Mouse (Mus musculus) cerebellum, adult 11-12 months (tissue): ENCODE data around the gene Fam241b.
"Not testable (repeated sequence)": the region's sequence is repeated elsewhere in the genome, so short reads cannot be mapped to it uniquely, and the experiment has no call there.

Source experiments
- DNase-seq: peaks from one replicate; pipeline ENCODE4 v3.0.0; 2022

Fam241b gene

DNA sequence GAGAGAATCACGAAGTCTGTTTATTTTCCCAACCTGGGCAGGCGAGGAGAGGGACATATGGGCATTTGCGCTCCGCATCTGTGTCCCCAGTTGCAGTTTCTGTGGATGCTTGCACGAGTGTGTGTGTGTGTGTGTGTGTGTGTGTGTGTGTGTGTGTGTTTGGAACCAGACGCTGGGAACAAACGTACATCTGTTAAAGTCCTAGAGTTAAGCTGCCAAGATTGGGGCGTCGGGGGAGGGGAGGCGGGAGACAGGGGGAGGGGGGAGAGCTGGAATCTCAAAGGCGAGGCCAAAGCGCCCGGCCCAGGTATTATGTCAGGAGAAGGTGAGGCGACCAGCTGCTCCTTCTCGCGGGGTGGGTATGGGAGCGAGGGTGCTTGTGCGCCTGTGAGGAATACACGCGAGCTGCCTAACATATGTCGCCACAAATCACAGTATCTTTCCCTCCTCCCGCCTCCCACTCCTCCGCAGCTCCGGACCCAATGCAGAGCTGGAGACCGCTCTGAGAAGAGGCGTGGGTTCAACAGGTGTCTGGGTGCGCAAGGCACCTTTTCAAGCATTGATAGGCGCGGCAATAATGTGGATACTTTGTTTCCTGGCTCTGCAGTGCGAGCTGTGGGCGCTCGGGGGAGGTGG lies 15.3 kb downstream of the Fam241b start:
- DNase-seq = no peak

DNA sequence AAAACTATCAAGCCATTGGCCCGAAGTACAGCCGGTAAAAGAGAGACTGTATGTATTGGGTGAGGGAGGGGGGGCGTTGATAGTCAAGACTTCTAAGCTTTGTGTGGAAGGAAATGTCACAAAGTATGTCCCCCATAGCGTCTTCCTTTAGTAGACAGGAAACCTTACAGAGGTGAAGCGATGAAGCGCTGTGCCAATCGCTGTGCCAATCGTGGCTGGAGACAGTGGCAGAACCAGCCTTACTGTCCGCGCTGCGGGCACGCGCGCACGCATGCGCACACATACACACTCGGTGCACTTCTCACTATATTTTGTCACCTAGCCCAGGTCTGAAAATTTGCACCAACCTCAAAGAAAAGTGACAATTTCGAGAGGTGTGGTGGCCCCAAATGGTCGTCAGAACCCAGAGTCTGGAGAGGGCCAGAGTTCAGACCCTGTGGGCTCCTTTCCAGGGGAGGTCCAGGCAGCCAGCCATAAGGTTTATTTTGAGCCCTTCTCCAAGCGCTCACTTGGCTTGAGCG lies 15.9 kb downstream of the Fam241b start:
- no peak for DNase-seq

GRCm38 (mm10) chr10:62127137-62127536 lies 16.6 kb downstream of the Fam241b start:
- DNase-seq = no peak

DNA sequence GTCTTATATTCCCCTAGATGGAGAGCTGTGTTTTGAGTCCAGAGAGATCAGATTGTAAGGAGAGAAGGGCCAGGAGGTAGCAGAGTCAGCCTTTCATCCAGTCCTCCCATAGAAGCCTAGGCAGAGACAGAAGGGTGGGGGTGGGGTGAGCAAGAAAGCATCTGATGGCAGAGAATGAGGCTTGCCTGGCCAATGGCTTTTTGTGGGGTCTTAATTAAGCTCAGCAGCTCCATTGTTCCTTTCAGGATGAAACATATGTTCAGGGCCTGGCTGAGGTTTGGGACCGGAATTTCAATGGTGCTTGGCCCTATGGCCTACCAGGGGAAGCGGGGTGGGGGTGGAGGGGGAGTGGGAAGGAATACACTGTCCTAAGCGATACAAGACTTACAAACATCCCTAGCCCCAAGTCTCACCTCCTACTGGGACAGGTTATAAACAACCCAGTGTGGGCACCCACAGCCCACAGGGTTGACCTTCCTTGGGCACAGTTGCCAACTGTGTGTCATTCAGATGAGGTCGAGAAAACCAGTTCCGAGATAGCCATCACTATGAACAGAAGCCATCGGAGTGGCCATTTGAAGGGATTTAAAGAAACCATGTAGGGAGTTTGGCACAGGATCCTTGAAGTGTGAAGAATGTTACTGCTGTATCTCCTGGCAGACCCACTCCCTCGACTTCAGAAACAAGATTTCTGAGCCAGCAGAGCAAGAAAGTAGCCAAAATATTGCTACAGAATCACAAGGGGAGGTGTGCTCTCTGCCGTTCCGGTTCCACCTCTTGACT lies 29.7 kb downstream of the Fam241b start:
- DNase-seq = peak; percentile 3

DNA sequence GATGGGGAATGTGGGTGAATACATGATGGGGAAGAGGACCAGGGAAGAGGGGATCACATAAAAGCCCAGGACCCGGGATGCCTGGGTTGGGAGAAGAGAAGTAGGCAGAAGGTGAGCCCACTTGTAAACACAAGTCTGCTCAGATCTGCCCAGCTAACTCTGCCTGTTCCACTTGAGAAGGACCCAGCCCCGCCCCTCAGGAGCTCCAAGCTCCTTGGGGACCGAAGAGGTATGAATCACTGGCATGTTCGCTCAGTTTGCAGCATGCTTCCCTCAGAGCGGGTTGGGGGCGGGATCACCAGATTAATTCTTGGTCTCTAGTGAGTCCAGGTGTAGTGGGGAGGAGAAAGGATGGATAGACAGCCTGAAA lies 32.5 kb downstream of the Fam241b start:
- peak; percentile 70 for DNase-seq

DNA sequence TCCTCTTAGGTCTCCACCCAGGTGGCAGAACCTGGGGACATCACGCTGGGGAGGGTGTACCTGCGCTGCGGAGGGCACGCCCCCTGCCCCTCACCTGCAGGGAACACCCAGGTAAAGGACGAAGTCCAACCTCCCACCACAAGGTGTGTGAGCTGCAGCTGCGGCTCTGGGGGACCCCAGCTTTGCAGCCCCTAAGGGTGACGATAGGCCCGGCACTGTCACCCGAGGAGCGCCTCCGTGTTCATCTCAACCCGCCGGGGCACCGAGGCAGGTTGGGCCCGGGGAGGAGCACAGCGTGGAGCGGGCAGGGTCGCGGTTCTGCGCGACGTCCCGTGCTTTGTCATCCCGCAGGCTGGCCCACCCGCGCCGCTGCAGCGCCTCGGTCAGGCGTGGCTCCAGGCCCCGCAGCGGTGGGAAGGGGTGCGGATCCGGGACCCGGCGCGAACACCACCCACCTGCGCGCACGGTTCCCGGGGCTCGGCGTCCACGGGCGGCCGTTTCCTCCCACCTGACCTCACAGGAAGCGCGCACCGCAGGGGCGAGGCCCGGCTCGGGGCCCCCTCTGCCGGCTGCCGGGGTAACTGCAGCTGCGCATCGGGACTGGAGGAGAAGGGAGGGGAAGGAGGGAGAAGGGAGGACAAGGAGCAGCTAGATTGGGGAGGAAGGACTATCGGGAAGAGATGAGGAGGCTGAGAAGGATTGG lies 33.1 kb downstream of the Fam241b start:
- DNase-seq = peak; percentile 91

GRCm38 (mm10) chr10:62107048-62107447 lies 36.7 kb downstream of the Fam241b start:
- peak; percentile 3 for DNase-seq

- DNase-seq = peak; percentile 69
These were observed 38.7 kb downstream of the Fam241b start for GRCm38 (mm10) chr10:62104835-62105576.

- DNase-seq = peak; percentile 71
These were observed 41.9 kb downstream of the Fam241b start for GRCm38 (mm10) chr10:62101504-62102439.

- no peak for DNase-seq
These were observed 43.8 kb downstream of the Fam241b start for GRCm38 (mm10) chr10:62099749-62100403.

- no peak for DNase-seq
These were observed 49.3 kb downstream of the Fam241b start for GRCm38 (mm10) chr10:62094401-62094800.

- no peak for DNase-seq
These were observed 49.8 kb downstream of the Fam241b start for GRCm38 (mm10) chr10:62093903-62094302.

- DNase-seq = no peak
These were observed 54.2 kb downstream of the Fam241b start for GRCm38 (mm10) chr10:62089486-62089885.

DNA sequence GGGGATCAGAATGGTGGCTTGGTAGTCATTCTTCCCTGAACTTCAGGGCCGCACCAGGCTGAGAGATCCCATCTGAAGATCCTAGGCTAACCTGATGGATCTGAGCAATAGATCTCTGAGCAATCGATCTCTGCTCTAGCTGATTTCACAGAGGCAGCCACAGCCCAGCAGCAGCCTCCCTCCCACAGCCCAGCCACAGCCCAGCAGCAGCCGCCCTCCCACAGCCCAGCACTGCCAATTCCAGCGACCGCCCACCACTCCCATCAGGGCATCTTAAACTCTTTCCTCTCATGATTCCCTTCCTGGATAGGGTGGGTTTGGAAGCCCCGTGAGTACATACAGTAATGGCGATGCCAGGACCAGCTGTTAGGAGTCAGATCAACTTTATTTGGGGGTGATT lies 54.6 kb downstream of the Fam241b start:
- DNase-seq = no peak

GRCm38 (mm10) chr10:62088411-62088810 lies 55.3 kb downstream of the Fam241b start:
- no peak for DNase-seq

GRCm38 (mm10) chr10:62086826-62087225 lies 56.9 kb downstream of the Fam241b start:
- DNase-seq = no peak

- DNase-seq = no peak
These were observed 57.7 kb downstream of the Fam241b start for GRCm38 (mm10) chr10:62086044-62086443.

DNA sequence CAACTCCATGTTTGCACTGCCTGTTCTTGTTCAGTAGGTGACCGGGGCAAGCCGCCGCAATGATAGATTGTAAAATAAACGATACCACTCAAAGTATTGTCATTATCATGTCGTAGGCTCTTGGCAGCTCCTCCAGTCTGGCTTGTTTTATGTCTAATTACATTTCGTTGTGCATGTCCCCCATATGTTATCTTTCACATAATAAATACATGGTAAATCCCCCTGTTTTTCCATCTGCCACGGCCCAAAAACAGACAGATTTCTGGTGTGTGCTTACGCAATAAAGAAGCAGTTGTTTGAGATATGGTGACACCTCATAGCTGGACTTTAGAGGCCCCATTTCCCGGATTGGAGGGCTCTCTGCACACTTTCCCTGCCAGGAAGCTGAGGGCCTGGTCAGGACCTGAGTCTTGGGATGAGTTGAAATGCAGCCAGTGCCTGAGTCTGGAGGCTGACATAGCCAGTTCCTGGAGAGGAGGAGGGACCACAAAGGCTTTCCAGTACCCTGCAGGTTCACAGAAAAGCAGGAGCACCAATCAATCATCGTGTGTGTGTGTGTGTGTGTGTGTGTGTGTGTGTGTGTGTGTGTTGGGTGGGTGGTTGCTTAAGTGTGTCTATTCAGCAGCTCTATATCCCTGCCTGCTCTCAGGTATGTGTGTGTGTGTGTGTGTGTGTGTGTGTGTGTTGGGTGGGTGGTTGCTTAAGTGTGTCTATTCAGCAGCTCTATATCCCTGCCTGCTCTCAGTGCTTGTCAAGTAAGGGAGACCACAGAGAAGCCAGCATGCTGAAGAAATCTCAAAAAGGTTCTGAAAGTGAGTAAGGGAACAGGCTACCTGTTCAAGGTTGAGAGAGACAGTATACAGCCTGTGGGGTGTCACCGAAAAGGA lies 67.2 kb downstream of the Fam241b start:
- no peak for DNase-seq

DNA sequence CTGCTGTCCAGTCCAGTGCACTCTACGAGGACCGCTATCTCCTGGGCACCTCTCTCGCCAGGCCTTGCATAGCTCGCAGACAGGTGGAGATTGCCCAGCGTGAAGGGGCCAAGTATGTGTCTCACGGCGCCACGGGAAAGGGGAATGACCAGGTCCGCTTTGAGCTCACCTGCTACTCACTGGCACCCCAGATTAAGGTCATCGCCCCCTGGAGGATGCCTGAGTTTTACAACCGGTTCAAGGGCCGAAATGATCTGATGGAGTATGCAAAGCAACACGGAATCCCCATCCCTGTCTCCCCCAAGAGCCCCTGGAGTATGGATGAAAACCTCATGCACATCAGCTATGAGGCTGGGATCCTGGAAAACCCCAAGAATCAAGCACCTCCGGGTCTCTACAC lies 72.4 kb downstream of the Fam241b start:
- DNase-seq = not testable (repeated sequence)

DNA sequence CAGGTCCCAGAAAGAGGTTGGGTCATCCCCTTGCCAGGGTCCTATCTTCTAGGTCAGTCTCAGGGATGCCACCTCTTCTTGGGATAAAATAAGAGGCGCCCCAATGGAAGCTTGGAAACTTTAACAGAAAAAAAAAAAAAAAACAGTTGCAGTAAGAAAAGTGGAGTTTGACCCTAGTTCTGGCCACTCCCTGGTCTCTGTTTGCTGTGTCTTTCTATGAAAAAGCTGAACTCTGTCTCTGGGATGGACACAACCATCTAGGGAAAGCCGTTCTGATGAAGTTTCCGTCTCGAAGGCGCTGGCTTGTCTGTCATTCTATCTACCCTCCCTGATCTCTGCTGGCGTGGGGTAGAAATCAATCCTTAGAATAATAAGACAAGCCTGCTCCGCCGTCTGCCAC lies 73.1 kb downstream of the Fam241b start:
- no peak for DNase-seq
